In the genomic region with DNA sequence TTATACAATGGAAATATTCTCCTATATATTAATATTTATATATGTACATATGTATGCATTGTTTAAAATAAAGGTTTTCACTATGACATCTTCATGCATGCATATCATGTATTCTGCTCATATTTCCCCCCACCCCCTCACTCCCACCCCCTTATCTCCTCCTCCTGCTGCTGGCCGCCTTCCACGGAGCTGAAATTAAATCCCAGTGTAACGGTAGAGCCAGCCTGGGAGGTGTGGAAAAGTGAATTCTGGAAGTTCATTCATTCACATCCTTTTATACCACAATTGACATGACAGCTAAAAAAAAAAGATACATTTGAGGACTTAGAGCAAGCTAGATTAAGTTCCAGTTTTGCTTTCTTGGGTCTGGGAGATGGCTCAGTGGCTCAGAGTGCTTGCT, we compare ENCODE assay signal across 19 mouse cellular contexts.
DNase-seq lines count a peak whose midpoint lies in the region; ATAC-seq and TF ChIP-seq lines count a peak whose summit lies in the region.
"Had no signal": no experiment of that assay in that cellular context is flagged by ENCODE, and none has a peak within 500 bp of the region (broad histone marks: within the 10 kb centered on the region; RNA-seq: fewer than 3 reads in every experiment).

No protein-coding gene starts in this region.

- ATAC-seq in embryonic facial prominence, embryonic 12.5 days (ENCODE audit: insufficient number of reproducible peaks, insufficient read depth, low FRiP score, low TSS enrichment) = no peak
- ATAC-seq in intestine, embryonic 14.5 days (replicated peaks; ENCODE audit: low FRiP score, low TSS enrichment, low read depth) = no peak
- no peak for ATAC-seq in intestine, postnatal 0 days
- no peak for ATAC-seq in stomach, embryonic 14.5 days (ENCODE audit: insufficient number of reproducible peaks, insufficient read depth, low FRiP score, low read depth)
- ATAC-seq: activated CD4-positive, CD25-positive, alpha-beta regulatory T cell, adult 4 months; forebrain, embryonic 15.5 days had no signal

- H3K4me3 ChIP-seq in embryonic facial prominence, embryonic 12.5 days = no peak overlapping the region
- H3K4me3 ChIP-seq in embryonic facial prominence, embryonic 10.5 days = no peak overlapping the region
- H3K4me3 ChIP-seq in intestine, embryonic 14.5 days (ENCODE audit: low read depth, low read length) = no peak overlapping the region
- H3K4me3 ChIP-seq in intestine, postnatal 0 days (ENCODE audit: low read depth, low read length) = no peak overlapping the region
- no peak overlapping the region for H3K4me3 ChIP-seq in embryonic fibroblast, embryonic 13.5 days (ENCODE audit: insufficient read depth, low read length)
- H3K4me3 ChIP-seq in stomach, embryonic 14.5 days (ENCODE audit: low read depth, low read length) = no peak overlapping the region
- H3K4me3 ChIP-seq: forebrain, embryonic 15.5 days; midbrain, embryonic 10.5 days; neural tube, embryonic 12.5 days had no signal

- no peak for TF ChIP-seq POLR2A in embryonic fibroblast, embryonic 13.5 days (IDR thresholded peaks at IDR 0.05; ENCODE audit: low read depth, low read length)

- WGBS in embryonic facial prominence, embryonic 12.5 days = 20% methylated on average over 3 of the region's 3 CpGs
- 62% methylated on average over 3 of the region's 3 CpGs for WGBS in embryonic facial prominence, embryonic 10.5 days
- 33% methylated on average over 3 of the region's 3 CpGs for whole genome bisulfite sequencing in intestine, embryonic 14.5 days
- 66% methylated on average over 3 of the region's 3 CpGs for WGBS in intestine, postnatal 0 days
- WGBS in stomach, embryonic 14.5 days = 30% methylated on average over 3 of the region's 3 CpGs

- TF ChIP-seq CTCF in intestine, postnatal 0 days (IDR thresholded peaks at IDR 0.05; ENCODE audit: low read depth) = no peak
- no peak for TF ChIP-seq CTCF in embryonic fibroblast, embryonic 13.5 days (IDR thresholded peaks at IDR 0.05; ENCODE audit: borderline replicate concordance, insufficient read depth, low read length)

- no peak for DNase-seq in embryonic facial prominence, embryonic 10.5 days (ENCODE audit: low spot score)
- DNase-seq in intestine, embryonic 14.5 days (ENCODE audit: low spot score) = no peak
- DNase-seq in adrenal gland, adult 18-20 months (ENCODE audit: low spot score in 2 of 2) = no peak
- no peak for DNase-seq in layer of hippocampus, adult 8-10 months (ENCODE audit: low spot score in 2 of 2)
- DNase-seq: adrenal gland, postnatal 14 days; cerebellum, adult 11 months; cerebellum, postnatal 14 days; heart, adult 11 months; heart, postnatal 10 days; lung, postnatal 36 days had no signal

- no peak overlapping the region for H3K9ac ChIP-seq in embryonic facial prominence, embryonic 12.5 days
- no peak overlapping the region for H3K9ac ChIP-seq in intestine, embryonic 14.5 days (ENCODE audit: low read length)
- no peak overlapping the region for H3K9ac ChIP-seq in intestine, postnatal 0 days (ENCODE audit: low read depth, low read length)
- H3K9ac ChIP-seq in stomach, embryonic 14.5 days (replicated peaks; ENCODE audit: low read depth, low read length) = no peak overlapping the region
- H3K9ac ChIP-seq: forebrain, embryonic 15.5 days; liver, postnatal 0 days; neural tube, embryonic 12.5 days had no signal

- no peaks in the 10 kb centered on the region for H3K27me3 ChIP-seq in embryonic facial prominence, embryonic 12.5 days
- 0 out of 2 replicates have a peak, but pooled peaks cover 3% of the 10 kb centered on the region for H3K27me3 ChIP-seq in embryonic facial prominence, embryonic 10.5 days (replicated peaks; ENCODE audit: low read depth, poor library complexity, severe bottlenecking)
- H3K27me3 ChIP-seq in intestine, embryonic 14.5 days (replicated peaks; ENCODE audit: control insufficient read depth, insufficient read depth, low read length) = no peaks in the 10 kb centered on the region
- H3K27me3 ChIP-seq in intestine, postnatal 0 days (replicated peaks; ENCODE audit: control insufficient read depth, insufficient read depth, low read length) = no peaks in the 10 kb centered on the region; the same call in 1 of the 2 replicates
- no peaks in the 10 kb centered on the region for H3K27me3 ChIP-seq in stomach, embryonic 14.5 days (ENCODE audit: control insufficient read depth, insufficient read depth, low read length)
- H3K27me3 ChIP-seq: forebrain, embryonic 15.5 days; neural tube, embryonic 12.5 days had no signal

- H3K9me3 ChIP-seq in embryonic facial prominence, embryonic 12.5 days = no peaks in the 10 kb centered on the region
- no peaks in the 10 kb centered on the region for H3K9me3 ChIP-seq in embryonic facial prominence, embryonic 10.5 days
- H3K9me3 ChIP-seq in intestine, embryonic 14.5 days (ENCODE audit: control insufficient read depth, low read length) = no peaks in the 10 kb centered on the region
- no peaks in the 10 kb centered on the region for H3K9me3 ChIP-seq in intestine, postnatal 0 days (ENCODE audit: control insufficient read depth)
- no peaks in the 10 kb centered on the region for H3K9me3 ChIP-seq in stomach, embryonic 14.5 days (ENCODE audit: control insufficient read depth, low read depth, low read length)
- H3K9me3 ChIP-seq: forebrain, embryonic 15.5 days; midbrain, embryonic 10.5 days; neural tube, embryonic 12.5 days had no signal

- H3K4me1 ChIP-seq in embryonic facial prominence, embryonic 12.5 days = peaks cover 35% of the 10 kb centered on the region
- peaks cover 47% of the 10 kb centered on the region for H3K4me1 ChIP-seq in embryonic facial prominence, embryonic 10.5 days
- H3K4me1 ChIP-seq in intestine, embryonic 14.5 days (replicated peaks; ENCODE audit: control insufficient read depth, insufficient read depth, low read length) = peaks cover 35% of the 10 kb centered on the region
- 0 out of 2 replicates have a peak, but pooled peaks cover 2% of the 10 kb centered on the region for H3K4me1 ChIP-seq in intestine, postnatal 0 days (replicated peaks; ENCODE audit: control insufficient read depth, insufficient read depth, low read length)
- peaks cover 17% of the 10 kb centered on the region for H3K4me1 ChIP-seq in embryonic fibroblast, embryonic 13.5 days (ENCODE audit: control insufficient read depth, insufficient read depth, low read length)
- peaks cover 14% of the 10 kb centered on the region; the same call in 1 of the 2 replicates for H3K4me1 ChIP-seq in stomach, embryonic 14.5 days (ENCODE audit: control insufficient read depth, insufficient read depth, low read length)
- H3K4me1 ChIP-seq: forebrain, embryonic 15.5 days; midbrain, embryonic 10.5 days had no signal

- H3K27ac ChIP-seq in embryonic facial prominence, embryonic 12.5 days = peak overlapping the region; percentile 73; the same call in 1 of the 2 replicates
- no peak overlapping the region for H3K27ac ChIP-seq in embryonic facial prominence, embryonic 10.5 days (replicated peaks)
- H3K27ac ChIP-seq in intestine, embryonic 14.5 days (ENCODE audit: low read depth) = peak overlapping the region; percentile 79; the same call in 1 of the 2 replicates
- H3K27ac ChIP-seq in intestine, postnatal 0 days (ENCODE audit: low read depth, low read length) = no peak overlapping the region
- H3K27ac ChIP-seq in embryonic fibroblast, embryonic 13.5 days (ENCODE audit: insufficient read depth, low read length) = peak overlapping the region; percentile 60; the same call in 1 of the 2 replicates
- H3K27ac ChIP-seq in stomach, embryonic 14.5 days (ENCODE audit: low read length) = peak overlapping the region; percentile 55; the same call in 1 of the 2 replicates
- H3K27ac ChIP-seq: forebrain, embryonic 15.5 days; midbrain, embryonic 10.5 days; neural tube, embryonic 12.5 days had no signal

- no peaks in the 10 kb centered on the region for H3K36me3 ChIP-seq in embryonic facial prominence, embryonic 12.5 days
- H3K36me3 ChIP-seq in embryonic facial prominence, embryonic 10.5 days (replicated peaks) = no peaks in the 10 kb centered on the region
- H3K36me3 ChIP-seq in intestine, embryonic 14.5 days (ENCODE audit: control insufficient read depth, insufficient read depth, low read length) = no peaks in the 10 kb centered on the region
- no peaks in the 10 kb centered on the region for H3K36me3 ChIP-seq in intestine, postnatal 0 days (ENCODE audit: control insufficient read depth, insufficient read depth)
- H3K36me3 ChIP-seq in stomach, embryonic 14.5 days (ENCODE audit: control insufficient read depth, insufficient read depth, low read length) = no peaks in the 10 kb centered on the region
- H3K36me3 ChIP-seq: forebrain, embryonic 15.5 days; midbrain, embryonic 10.5 days; neural tube, embryonic 12.5 days had no signal

- no peak overlapping the region for H3K4me2 ChIP-seq in embryonic facial prominence, embryonic 12.5 days (replicated peaks)
- H3K4me2 ChIP-seq in intestine, embryonic 14.5 days (ENCODE audit: low read length) = no peak overlapping the region
- no peak overlapping the region for H3K4me2 ChIP-seq in intestine, postnatal 0 days (replicated peaks; ENCODE audit: low read depth)
- no peak overlapping the region for H3K4me2 ChIP-seq in stomach, embryonic 14.5 days (replicated peaks; ENCODE audit: low read depth, low read length)
- H3K4me2 ChIP-seq: forebrain, embryonic 15.5 days; neural tube, embryonic 12.5 days had no signal

Comparison
In these comparisons a context has a peak if more than half of its experiments do, and no peak if none do; other contexts are left out.
1. H3K27ac ChIP-seq: peak in embryonic facial prominence, embryonic 12.5 days (single experiment), intestine, embryonic 14.5 days (single experiment), embryonic fibroblast, embryonic 13.5 days (single experiment) and stomach, embryonic 14.5 days (single experiment); none in embryonic facial prominence, embryonic 10.5 days (single experiment) and intestine, postnatal 0 days (single experiment).